Comparison of ENCODE assay signal across 21 mouse cellular contexts in the genomic region with DNA sequence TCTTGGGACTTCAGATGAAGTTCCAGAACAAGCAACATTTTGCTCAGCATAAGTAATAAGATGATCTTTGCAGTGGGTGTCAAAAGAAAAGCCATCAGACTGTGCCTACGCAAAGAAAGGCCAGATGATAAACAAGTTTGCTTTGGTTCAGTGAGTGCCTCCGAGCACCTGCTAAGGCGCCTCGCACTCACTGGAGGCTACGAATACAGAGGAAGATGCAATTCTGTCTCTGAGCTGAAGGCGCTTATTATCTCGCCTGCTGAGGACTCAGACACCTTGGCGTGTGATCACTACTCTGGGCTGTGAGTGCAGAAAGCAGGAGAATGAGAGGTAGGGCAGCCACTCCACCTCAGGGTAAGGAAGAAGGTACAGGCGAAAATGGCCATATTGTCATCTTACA.
DNase-seq lines count a peak whose midpoint lies in the region; TF ChIP-seq lines count a peak whose summit lies in the region.
"Had no signal": no experiment of that assay in that cellular context is flagged by ENCODE, and none has a peak within 500 bp of the region (broad histone marks: within the 10 kb centered on the region; RNA-seq: fewer than 3 reads in every experiment).

No protein-coding gene starts in this region.

- DNase-seq in layer of hippocampus, adult 9-11 months: peak; percentile 16
- DNase-seq in layer of hippocampus, postnatal 36 days: no peak
- DNase-seq in naive thymus-derived CD4-positive, alpha-beta T cell, adult 2 months (ENCODE audit: low read depth): peak; percentile 37
- peak; percentile 38 for DNase-seq in thymus, postnatal 14 days
- no peak for DNase-seq in left cerebral cortex, adult 2 months (ENCODE audit: extremely low spot score in 1 of 2, low spot score in 2 of 2)
- no peak for DNase-seq in lung, postnatal 14 days
- DNase-seq: adrenal gland, postnatal 14 days; cerebellum, adult 9-10 months; heart, postnatal 14 days; kidney, adult 18-20 months; kidney, postnatal 4 days; liver, embryonic 13.5 days; lung, embryonic 14.5 days; lung, postnatal 4 days; midbrain, embryonic 14.5 days; right cerebral cortex, adult 18-20 months had no signal

- no peak for TF ChIP-seq CTCF in bone marrow, adult 2 months (IDR thresholded peaks at IDR 0.05; ENCODE audit: control insufficient read depth, insufficient read depth, low read length)
- no peak for TF ChIP-seq CTCF in left cerebral cortex, adult 2 months (IDR thresholded peaks at IDR 0.05)

- peak overlapping the region; percentile 72; the same call in 1 of the 2 replicates for H3K27ac ChIP-seq in bone marrow, adult 2 months (ENCODE audit: control insufficient read depth, insufficient read depth, low read depth, low read length, poor library complexity)
- no peak overlapping the region for H3K27ac ChIP-seq in left cerebral cortex, adult 2 months
- H3K27ac ChIP-seq: hindbrain, embryonic 12.5 days; limb, embryonic 13.5 days; liver, embryonic 13.5 days; neural tube, embryonic 12.5 days had no signal

- intact Hi-C loops in left cerebral cortex, adult 2 months (cut with DNase I): no loop called here

- TF ChIP-seq POLR2A in bone marrow, adult 2 months (IDR thresholded peaks at IDR 0.05; ENCODE audit: borderline replicate concordance, control insufficient read depth, low read depth, low read length): no peak

- whole genome bisulfite sequencing in bone marrow, adult 2 months: 75% methylated on average over 9 of the region's 9 CpGs

- peaks cover 1% of the 10 kb centered on the region; the same call in 1 of the 2 replicates for H3K4me1 ChIP-seq in bone marrow, adult 2 months (ENCODE audit: control insufficient read depth, insufficient read depth, low read length)
- H3K4me1 ChIP-seq: hindbrain, embryonic 12.5 days; liver, embryonic 13.5 days; neural tube, embryonic 12.5 days had no signal

- H3K4me3 ChIP-seq in bone marrow, adult 2 months (replicated peaks; ENCODE audit: control insufficient read depth, low read depth, low read length): no peak overlapping the region
- H3K4me3 ChIP-seq in left cerebral cortex, adult 2 months: no peak overlapping the region
- H3K4me3 ChIP-seq: heart, embryonic 12.5 days; hindbrain, embryonic 12.5 days; limb, embryonic 13.5 days; liver, embryonic 13.5 days; neural tube, embryonic 12.5 days had no signal

Comparison
In these comparisons a context has a peak if more than half of its experiments do, and no peak if none do; other contexts are left out.
1. DNase-seq: peak in layer of hippocampus, adult 9-11 months (single experiment), naive thymus-derived CD4-positive, alpha-beta T cell, adult 2 months (single experiment) and thymus, postnatal 14 days (single experiment); none in layer of hippocampus, postnatal 36 days (0 of 2), left cerebral cortex, adult 2 months (0 of 2) and lung, postnatal 14 days (single experiment).